Mouse (Mus musculus): ENCODE data around the gene Ston2.

DNA sequence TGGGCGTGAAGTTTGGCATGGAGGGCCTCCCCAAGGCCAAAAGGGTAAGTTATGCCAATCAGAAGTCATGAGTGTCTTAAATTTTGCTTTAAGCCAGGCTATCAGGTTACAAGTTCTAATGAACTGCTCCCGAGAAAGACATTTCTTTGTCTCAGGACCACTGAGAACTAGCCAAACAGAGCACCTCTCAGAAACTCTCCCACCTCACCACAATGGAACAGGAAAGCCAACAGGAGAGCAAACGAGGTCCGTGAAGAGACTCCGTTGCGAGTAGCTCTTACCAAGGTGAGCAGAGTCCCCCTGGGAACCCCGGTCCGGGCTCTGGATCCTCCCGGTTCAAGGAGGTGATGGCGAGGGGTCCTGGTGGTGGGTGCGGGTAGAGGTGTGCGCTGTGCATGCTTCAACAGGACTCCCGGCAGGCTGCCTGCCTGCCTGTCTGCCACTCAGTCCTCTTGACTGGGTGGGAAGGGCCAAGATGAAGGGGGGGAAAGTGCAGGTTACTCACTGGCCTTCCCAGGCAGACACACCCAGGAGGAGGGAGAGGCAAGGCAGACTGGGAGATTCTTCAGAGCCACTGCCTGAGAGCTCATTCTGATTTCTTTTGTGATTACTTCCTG, 102.4 kb downstream of the Ston2 start:
- no peak for TF ChIP-seq CTCF (IDR thresholded peaks at IDR 0.05; ENCODE audit: extremely low read depth, insufficient read depth, low read length)
- TF ChIP-seq POLR2A (IDR thresholded peaks at IDR 0.05; ENCODE audit: extremely low read depth, insufficient read depth, low read length), result no peak

Data from cortical plate, adult 2 months (tissue).